Mouse (Mus musculus) forelimb bud, embryonic 11.5 days (tissue): ENCODE data around the gene Prss34.

Source experiments
- DNase-seq: peaks from one replicate; pipeline ENCODE4 v3.0.0-alpha.2; 2012; ENCODE audit warnings: low read depth, low spot score

Prss34 gene

DNA sequence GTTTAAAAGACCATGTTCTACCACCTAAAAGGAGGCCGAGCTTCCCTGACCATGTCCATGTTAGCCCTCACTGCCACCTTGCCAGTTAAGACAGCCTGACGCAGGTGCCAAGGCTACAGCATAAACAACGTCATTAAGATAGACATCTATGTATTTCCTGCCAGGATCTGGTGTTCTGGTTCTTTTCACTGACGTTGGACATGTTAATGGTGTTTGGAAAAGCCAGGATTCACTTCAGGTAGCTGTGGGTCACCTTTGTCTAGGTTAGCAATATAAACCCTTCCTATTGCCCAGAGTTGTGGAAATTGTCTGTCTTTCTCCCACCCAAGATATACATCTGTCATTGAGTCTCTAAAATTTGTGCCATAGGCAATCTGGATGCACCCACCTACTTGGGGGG, 10.2 kb downstream of the Prss34 start, which contains the start of gene Prss28:
Prss28 (plus strand) TSS at position 301 of the 400 bp plus-strand sequence.
- no peak for DNase-seq

DNA sequence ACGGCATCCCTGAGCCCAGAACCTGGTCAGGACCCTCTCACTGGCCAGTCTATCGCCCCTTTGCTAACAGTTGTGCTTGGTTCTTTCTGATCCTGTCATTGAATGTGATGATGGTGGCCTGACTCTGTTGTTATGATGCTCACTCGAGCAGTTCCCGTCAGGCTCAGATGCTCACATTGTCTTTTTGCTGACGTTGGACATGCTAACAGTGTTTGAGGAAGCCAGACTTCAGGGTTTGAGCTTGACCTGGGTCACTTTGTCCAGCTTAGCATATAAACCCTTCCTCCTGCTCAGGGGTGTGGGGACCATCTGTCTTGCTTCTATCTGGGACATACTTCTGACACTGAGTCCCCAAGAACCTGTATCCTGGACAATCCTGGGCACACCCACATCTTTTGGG, 20.2 kb downstream of the Prss34 start, which contains the start of gene Prss29:
Prss29 (plus strand) TSS at position 301 of the 400 bp plus-strand sequence.
- DNase-seq: no peak

DNA sequence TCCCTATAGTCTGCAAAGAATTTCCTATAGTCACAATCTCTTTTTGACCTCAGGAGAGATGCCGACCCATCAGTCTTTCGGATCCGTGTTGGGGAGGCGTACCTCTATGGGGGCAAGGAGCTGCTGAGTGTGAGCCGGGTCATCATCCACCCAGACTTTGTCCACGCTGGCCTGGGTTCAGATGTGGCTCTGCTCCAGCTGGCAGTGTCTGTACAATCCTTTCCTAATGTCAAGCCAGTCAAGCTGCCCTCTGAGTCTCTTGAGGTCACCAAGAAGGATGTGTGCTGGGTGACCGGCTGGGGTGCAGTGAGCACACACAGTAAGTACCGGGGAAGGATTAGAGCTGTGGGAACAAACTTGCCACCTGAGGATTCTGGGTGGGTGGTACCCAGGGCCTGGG, 22.6 kb downstream of the Prss34 start:
- DNase-seq: no peak

DNA sequence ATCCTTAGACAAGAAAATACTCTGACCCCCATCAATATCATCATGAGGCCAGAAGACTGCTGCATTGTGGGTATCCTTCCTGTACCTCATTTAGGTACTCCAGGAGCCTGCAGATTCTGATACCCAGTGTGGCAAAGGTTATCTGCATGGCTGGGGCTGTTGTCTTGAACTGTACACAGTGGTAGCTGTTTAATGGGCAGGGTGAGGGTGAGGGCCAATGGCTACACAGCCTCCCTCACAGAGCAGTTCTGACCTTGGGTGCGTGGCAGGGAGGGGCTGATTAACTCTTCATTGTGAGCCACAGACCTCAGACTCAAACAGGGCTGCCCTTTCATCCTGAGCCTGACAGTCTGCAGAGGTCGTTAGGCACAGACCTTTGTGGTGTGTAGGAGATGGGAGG, 24.7 kb downstream of the Prss34 start:
- DNase-seq: no peak

DNA sequence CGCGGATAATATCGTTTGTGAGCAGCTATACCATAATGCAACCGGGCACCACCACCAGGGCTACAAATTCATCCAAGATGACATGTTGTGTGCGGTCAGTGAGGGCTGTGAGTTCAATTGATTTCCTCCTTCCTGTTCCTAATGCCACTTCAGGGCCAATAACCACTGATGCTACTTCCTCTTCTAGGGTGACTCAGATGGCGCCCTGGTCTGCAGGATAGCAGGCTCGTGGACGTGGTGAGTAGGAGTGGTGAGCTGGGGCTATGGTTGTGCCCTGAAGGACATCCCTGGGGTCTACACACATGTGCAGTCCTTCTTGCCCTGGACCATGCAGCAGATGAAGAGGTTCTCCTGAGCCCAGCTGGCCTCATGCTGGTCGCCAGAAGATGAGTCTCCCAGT, 34.1 kb downstream of the Prss34 start:
- DNase-seq: no peak

DNA sequence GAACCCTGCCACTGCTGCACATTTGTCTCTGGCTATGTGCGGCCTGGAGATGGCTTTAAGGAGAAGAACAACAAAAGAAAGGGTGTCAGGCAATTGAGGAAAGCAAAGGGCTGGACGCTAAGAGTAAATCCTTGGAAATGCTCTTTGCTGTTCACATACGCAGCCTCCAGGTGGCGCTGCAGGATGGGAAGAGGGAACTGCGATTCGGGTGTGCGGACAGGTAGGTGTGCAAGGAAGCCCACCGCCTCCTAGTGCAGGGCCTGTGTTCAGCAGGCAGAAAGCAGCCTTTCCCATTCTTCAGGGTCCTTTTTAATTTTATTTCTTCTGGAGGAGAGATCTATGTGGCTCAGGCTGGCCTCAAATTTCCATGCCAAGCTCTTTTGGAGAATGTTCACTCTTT, 35.7 kb downstream of the Prss34 start:
- peak; percentile 84 for DNase-seq

DNA sequence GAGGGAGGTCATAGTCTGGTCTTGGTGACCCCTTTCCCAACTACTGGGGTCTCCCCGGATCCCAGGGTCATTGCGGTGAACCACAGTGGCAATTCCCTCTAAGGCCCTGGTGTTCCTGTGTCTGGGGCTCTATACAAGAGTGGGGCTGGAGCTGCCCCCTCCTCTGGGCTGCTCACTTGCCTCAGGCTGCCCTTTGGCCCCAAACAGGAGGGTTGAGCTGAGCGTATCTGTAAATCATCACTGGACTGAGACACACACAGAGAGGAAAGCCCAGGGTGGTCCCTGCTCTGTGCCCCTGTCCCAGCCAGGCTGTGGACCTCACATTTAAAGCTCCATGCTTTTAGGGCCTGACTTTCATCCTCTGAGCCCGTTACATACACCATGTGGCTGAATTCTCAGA, 40.0 kb downstream of the Prss34 start:
- no peak for DNase-seq

DNA sequence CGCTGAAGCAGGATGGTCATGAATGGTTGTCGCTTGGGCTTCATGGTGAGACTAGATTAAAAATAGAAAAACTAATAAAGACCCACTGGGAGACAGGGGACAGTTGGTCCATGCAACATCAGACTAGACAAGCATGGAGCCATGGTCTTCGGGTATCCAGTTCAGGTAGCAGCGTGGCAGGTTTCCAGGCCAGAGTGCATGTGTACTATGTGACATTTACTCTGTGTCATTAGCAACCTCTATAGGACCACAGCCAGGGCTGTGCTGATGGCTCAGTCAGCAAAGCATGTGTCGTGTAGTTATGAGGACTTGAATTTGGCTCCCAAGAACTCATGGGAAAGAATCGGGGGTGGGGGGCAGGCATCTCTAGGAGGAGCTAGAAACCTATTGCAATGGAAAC, 41.8 kb downstream of the Prss34 start:
- no peak for DNase-seq

DNA sequence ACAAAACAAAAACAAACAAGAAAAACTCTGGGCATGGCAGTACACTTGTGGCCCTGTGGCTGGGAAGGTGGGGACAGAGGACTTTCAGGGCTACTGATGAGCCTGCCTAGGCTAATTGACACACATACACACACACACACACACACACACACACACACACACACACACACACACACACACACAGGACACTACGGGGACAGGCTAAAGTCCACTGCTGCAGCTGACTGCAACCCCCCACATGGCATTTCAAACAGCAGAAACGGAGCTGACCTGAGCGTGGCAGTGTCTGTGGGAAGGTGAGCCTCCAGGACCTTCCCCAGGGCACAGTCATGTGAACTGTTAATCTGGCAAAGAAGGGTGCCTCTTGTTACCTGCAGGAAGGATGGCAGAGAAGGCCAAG, 43.3 kb downstream of the Prss34 start:
- no peak for DNase-seq

DNA sequence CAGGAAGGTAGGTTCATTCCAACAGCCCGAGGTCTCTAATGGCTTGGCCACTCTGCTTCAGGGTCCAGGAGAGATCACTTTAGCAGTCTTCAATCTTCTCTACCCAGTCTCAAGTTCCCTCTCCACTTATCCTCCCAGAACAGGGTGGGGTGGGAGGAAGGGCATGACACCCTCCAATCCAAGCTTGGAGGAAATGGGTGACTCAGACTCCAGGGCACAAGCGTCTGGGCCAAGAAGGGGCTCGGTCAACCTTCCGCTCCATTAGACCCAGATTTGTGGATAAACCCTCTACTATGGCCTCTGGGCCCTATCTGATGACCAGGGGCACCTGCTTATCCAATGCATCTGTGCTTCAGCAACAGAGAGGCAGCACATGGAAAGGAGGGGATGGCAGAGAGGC, 47.3 kb downstream of the Prss34 start, which contains the start of gene Tpsab1:
Tpsab1 (minus strand) TSS at position 101 of the 400 bp plus-strand sequence.
- DNase-seq: no peak
